Mouse (Mus musculus): ENCODE data around the gene Aaed1. TPM values are rescaled to one million over a fixed set of nuclear protein-coding genes. Genes with fewer than 3 reads are reported as not detected.

The Aaed1 gene
- polyA plus RNA-seq, 1 experiment from 2014 or later, result 10.2 TPM

GRCm38 (mm10) chr13:64322561-64323281 lies 10.2 kb upstream of the Aaed1 start:
- H3K9me3 ChIP-seq, result no peaks in the 10 kb centered on the region
- no peak overlapping the region for H3K4me2 ChIP-seq (replicated peaks)
- no peak for ATAC-seq (replicated peaks)
- H3K36me3 ChIP-seq, result no peaks in the 10 kb centered on the region
- no peak overlapping the region for H3K9ac ChIP-seq (replicated peaks)
- no peaks in the 10 kb centered on the region for H3K4me1 ChIP-seq
- no peaks in the 10 kb centered on the region for H3K27me3 ChIP-seq
- no peak overlapping the region for H3K27ac ChIP-seq (replicated peaks)
- H3K4me3 ChIP-seq, result no peak overlapping the region
- WGBS, result 89% methylated on average over 8 of the region's 8 CpGs

- ATAC-seq (replicated peaks), result no peak
- Histone ChIP-seq H3K9ac (replicated peaks) (no peak overlapping the region), H3K27ac (replicated peaks) (no peak overlapping the region), H3K4me1 (no peaks in the 10 kb centered on the region), H3K4me3 (no peak overlapping the region), H3K27me3 (no peaks in the 10 kb centered on the region), H3K4me2 (replicated peaks) (no peak overlapping the region), H3K36me3 (no peaks in the 10 kb centered on the region), H3K9me3 (no peaks in the 10 kb centered on the region)
- 88% methylated on average over 8 of the region's 8 CpGs for WGBS
These were observed 7.8 kb upstream of the Aaed1 start for GRCm38 (mm10) chr13:64320334-64320733.

- Histone ChIP-seq H3K4me2 (replicated peaks) (no peak overlapping the region), H3K4me1 (no peaks in the 10 kb centered on the region), H3K36me3 (no peaks in the 10 kb centered on the region), H3K9ac (replicated peaks) (no peak overlapping the region), H3K27ac (replicated peaks) (no peak overlapping the region), H3K4me3 (no peak overlapping the region), H3K27me3 (no peaks in the 10 kb centered on the region), H3K9me3 (no peaks in the 10 kb centered on the region)
- no peak for ATAC-seq (replicated peaks)
These were observed 7.3 kb upstream of the Aaed1 start for GRCm38 (mm10) chr13:64319782-64320181.

GRCm38 (mm10) chr13:64318355-64318754 lies 5.8 kb upstream of the Aaed1 start:
- Histone ChIP-seq H3K4me3 (no peak overlapping the region), H3K4me1 (no peaks in the 10 kb centered on the region), H3K27ac (replicated peaks) (no peak overlapping the region), H3K36me3 (no peaks in the 10 kb centered on the region), H3K9ac (replicated peaks) (no peak overlapping the region), H3K27me3 (no peaks in the 10 kb centered on the region), H3K4me2 (replicated peaks) (no peak overlapping the region), H3K9me3 (no peaks in the 10 kb centered on the region)
- ATAC-seq (replicated peaks), result no peak
- WGBS, result 46% methylated on average over 2 of the region's 2 CpGs

GRCm38 (mm10) chr13:64315483-64316050 lies 3.1 kb upstream of the Aaed1 start:
- ATAC-seq (replicated peaks), result no peak
- no peak overlapping the region for H3K27ac ChIP-seq (replicated peaks)
- WGBS, result 2% methylated on average over 3 of the region's 3 CpGs

GRCm38 (mm10) chr13:64314041-64314440 lies 1.5 kb upstream of the Aaed1 start:
- no peaks in the 10 kb centered on the region for H3K9me3 ChIP-seq
- H3K4me2 ChIP-seq (replicated peaks), result no peak overlapping the region
- peaks cover 8% of the 10 kb centered on the region; the same call in 1 of the 2 replicates for H3K4me1 ChIP-seq
- H3K4me3 ChIP-seq, result no peak overlapping the region
- H3K27ac ChIP-seq (replicated peaks), result no peak overlapping the region
- no peaks in the 10 kb centered on the region for H3K36me3 ChIP-seq
- 73% methylated on average over 3 of the region's 3 CpGs for WGBS
- no peaks in the 10 kb centered on the region for H3K27me3 ChIP-seq
- no peak overlapping the region for H3K9ac ChIP-seq (replicated peaks)
- no peak for ATAC-seq (replicated peaks)

More at GRCm38 (mm10) chr13:64315483-64316050, 3.1 kb upstream of the Aaed1 start:
- Histone ChIP-seq H3K27me3 (no peaks in the 10 kb centered on the region), H3K4me3 (no peak overlapping the region), H3K4me2 (replicated peaks) (no peak overlapping the region), H3K9me3 (no peaks in the 10 kb centered on the region), H3K9ac (replicated peaks) (no peak overlapping the region), H3K4me1 (peaks cover 8% of the 10 kb centered on the region; the same call in 1 of the 2 replicates), H3K36me3 (no peaks in the 10 kb centered on the region)

GRCm38 (mm10) chr13:64312916-64313289 lies 393 bp upstream of the Aaed1 start:
- H3K36me3 ChIP-seq, result no peaks in the 10 kb centered on the region
- no peaks in the 10 kb centered on the region for H3K9me3 ChIP-seq
- peak overlapping the region; percentile 68 for H3K4me3 ChIP-seq
- no peaks in the 10 kb centered on the region for H3K27me3 ChIP-seq
- H3K27ac ChIP-seq (replicated peaks), result no peak overlapping the region
- peak overlapping the region; percentile 70 for H3K4me2 ChIP-seq (replicated peaks)
- 0% methylated on average over 2 of the region's 2 CpGs for WGBS
- no peak overlapping the region for H3K9ac ChIP-seq (replicated peaks)
- peak; percentile 77 for ATAC-seq (replicated peaks)
- peaks cover 8% of the 10 kb centered on the region; the same call in 1 of the 2 replicates for H3K4me1 ChIP-seq

- 92% methylated on average over 1 of the region's 1 CpGs for WGBS
- H3K4me1 ChIP-seq, result peaks cover 8% of the 10 kb centered on the region; the same call in 1 of the 2 replicates
- H3K9ac ChIP-seq (replicated peaks), result no peak overlapping the region
- H3K27me3 ChIP-seq, result no peaks in the 10 kb centered on the region
- no peaks in the 10 kb centered on the region for H3K36me3 ChIP-seq
- no peak overlapping the region for H3K4me3 ChIP-seq
- H3K4me2 ChIP-seq (replicated peaks), result peak overlapping the region; percentile 70; the same call in 1 of the 2 replicates
- no peak for ATAC-seq (replicated peaks)
- no peak overlapping the region for H3K27ac ChIP-seq (replicated peaks)
- no peaks in the 10 kb centered on the region for H3K9me3 ChIP-seq
These were observed 1.2 kb downstream of the Aaed1 start for GRCm38 (mm10) chr13:64311266-64311665.

GRCm38 (mm10) chr13:64310585-64310984 lies 1.9 kb downstream of the Aaed1 start:
- WGBS, result 91% methylated on average over 6 of the region's 6 CpGs
- Histone ChIP-seq H3K27ac (replicated peaks) (no peak overlapping the region), H3K4me2 (replicated peaks) (no peak overlapping the region), H3K9ac (replicated peaks) (no peak overlapping the region), H3K9me3 (no peaks in the 10 kb centered on the region), H3K4me1 (peaks cover 8% of the 10 kb centered on the region; the same call in 1 of the 2 replicates), H3K36me3 (no peaks in the 10 kb centered on the region), H3K27me3 (no peaks in the 10 kb centered on the region), H3K4me3 (no peak overlapping the region)
- ATAC-seq (replicated peaks), result no peak

- no peak for ATAC-seq (replicated peaks)
- no peak overlapping the region for H3K27ac ChIP-seq (replicated peaks)
- no peak overlapping the region for H3K4me3 ChIP-seq
- WGBS, result 88% methylated on average over 11 of the region's 11 CpGs
- no peak overlapping the region for H3K4me2 ChIP-seq (replicated peaks)
- H3K27me3 ChIP-seq, result no peaks in the 10 kb centered on the region
- no peaks in the 10 kb centered on the region for H3K36me3 ChIP-seq
- H3K4me1 ChIP-seq, result peaks cover 8% of the 10 kb centered on the region; the same call in 1 of the 2 replicates
- H3K9me3 ChIP-seq, result no peaks in the 10 kb centered on the region
- no peak overlapping the region for H3K9ac ChIP-seq (replicated peaks)
These were observed 2.7 kb downstream of the Aaed1 start for GRCm38 (mm10) chr13:64309842-64310241.

GRCm38 (mm10) chr13:64309036-64309435 lies 3.5 kb downstream of the Aaed1 start:
- WGBS, result 66% methylated on average over 5 of the region's 5 CpGs
- no peaks in the 10 kb centered on the region for H3K36me3 ChIP-seq
- no peak overlapping the region for H3K9ac ChIP-seq (replicated peaks)
- H3K4me3 ChIP-seq, result no peak overlapping the region
- no peak overlapping the region for H3K4me2 ChIP-seq (replicated peaks)
- H3K4me1 ChIP-seq, result peaks cover 8% of the 10 kb centered on the region; the same call in 1 of the 2 replicates
- ATAC-seq (replicated peaks), result no peak
- H3K27ac ChIP-seq (replicated peaks), result no peak overlapping the region
- no peaks in the 10 kb centered on the region for H3K9me3 ChIP-seq
- H3K27me3 ChIP-seq, result no peaks in the 10 kb centered on the region

GRCm38 (mm10) chr13:64307508-64307907 lies 5.0 kb downstream of the Aaed1 start:
- no peak overlapping the region for H3K27ac ChIP-seq (replicated peaks)
- no peaks in the 10 kb centered on the region for H3K36me3 ChIP-seq
- H3K9me3 ChIP-seq, result no peaks in the 10 kb centered on the region
- H3K4me1 ChIP-seq, result peaks cover 8% of the 10 kb centered on the region; the same call in 1 of the 2 replicates
- 89% methylated on average over 5 of the region's 5 CpGs for WGBS
- no peak overlapping the region for H3K9ac ChIP-seq (replicated peaks)
- ATAC-seq (replicated peaks), result no peak
- no peak overlapping the region for H3K4me2 ChIP-seq (replicated peaks)
- H3K27me3 ChIP-seq, result no peaks in the 10 kb centered on the region
- H3K4me3 ChIP-seq, result no peak overlapping the region

Measured in forebrain, embryonic 15.5 days (tissue).